Mouse (Mus musculus) left cerebral cortex, adult 9 months (tissue): ENCODE measurements around the gene Stk11ip.

Experiments
- DNase-seq, 2 experiments: peaks; one replicate each; pipeline ENCODE4 v3.0.0; 2022; ENCODE audit warnings: low spot score in 2 of 2

Gene Stk11ip

DNA sequence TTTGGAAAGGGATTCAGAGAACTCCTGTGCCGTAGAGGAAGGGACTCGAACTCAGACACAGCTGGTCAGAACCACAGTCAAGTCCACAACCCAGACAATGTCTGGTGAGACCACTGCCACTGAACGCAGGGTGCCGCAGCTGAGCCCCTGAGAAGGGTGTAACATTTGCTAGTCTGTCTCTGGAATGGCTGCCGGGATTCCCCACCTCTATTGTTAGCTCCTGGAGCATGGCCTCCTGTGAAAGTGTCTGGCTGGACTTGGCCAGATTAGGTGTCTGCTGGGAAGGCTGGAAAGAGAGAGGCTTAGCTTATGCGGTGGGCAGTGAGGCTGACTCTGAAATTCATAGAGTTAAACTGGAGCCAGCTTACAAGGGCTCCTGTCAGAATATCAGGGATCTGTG is 49.1 kb downstream of the Stk11ip start:
- no peak for DNase-seq

DNA sequence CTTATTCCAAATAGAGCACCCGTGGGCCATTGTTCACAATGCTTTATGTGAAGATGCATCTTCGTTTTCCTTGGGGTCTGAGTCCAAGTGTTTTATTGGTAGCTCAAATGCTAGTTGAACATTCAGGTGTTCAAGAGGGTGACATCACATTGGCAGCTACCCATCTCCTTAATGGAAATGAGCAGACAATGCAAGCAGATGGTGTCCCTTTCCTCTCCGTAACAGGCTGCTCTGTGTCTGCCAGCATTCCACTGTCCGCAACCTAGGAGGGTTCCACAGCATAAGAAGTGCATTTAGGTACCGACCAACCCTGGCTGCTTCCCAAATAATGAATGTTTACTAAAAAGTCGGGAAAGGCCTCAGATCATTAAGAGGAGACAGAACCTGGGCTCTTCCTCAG is 51.4 kb downstream of the Stk11ip start:
- DNase-seq: no peak

DNA sequence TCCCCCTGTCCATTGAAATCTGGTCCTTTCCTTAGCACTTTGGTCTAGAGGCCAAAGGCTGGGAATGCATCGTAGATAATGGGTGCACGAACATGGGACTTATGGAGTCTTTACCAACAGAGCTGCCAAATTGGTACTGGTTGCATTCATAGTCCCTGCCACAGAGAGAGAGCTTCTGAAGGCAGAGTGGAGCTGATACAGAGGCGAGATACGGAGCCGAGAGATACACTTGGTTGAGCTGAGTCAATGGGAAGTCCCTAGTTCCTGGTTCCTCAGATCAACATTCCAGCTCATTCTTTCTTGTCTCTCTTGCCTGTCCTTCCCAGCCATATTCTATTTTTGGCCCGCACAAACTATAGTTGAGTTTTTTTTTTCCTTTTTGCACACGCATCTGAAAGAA is 52.4 kb downstream of the Stk11ip start:
- DNase-seq: no peak

DNA sequence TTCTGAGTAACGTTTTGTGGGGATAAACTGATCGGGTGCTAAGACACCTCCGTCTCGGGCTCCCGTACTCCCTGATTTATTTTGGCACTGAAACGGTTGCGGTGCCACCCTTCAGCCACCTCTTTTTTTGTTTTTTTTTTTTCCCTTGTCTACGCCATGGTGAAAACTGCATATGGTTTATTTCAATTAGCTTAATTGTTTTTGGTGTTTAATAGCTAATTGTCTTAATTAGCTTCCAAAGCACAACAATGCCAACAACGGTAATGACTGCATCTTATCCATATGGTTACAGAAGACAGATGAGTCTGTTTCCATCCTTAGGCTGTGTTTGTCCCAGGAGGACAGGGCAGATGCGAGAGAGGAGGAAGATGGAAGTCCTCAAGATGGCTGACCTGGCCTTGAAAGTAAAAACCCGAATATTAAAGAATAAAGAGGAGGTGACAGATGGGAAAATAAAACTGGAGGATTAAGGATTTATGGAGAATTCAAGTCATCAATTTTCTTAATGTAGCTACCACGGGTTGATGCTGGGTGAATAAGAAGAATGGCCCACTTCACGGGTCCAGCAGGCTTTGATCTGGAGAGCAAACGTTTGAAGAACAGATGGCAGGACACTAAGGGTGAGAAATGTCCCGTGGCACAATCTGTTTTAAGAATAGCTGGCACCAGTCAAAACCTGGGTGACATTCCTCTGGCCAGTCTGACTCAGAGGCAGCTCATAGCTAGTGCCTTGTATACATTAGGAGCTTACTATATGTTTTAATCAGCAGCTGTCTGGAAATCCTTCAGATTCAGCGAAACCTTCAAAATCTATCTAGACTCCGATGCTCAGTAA is 53.4 kb downstream of the Stk11ip start:
- DNase-seq: no peak

DNA sequence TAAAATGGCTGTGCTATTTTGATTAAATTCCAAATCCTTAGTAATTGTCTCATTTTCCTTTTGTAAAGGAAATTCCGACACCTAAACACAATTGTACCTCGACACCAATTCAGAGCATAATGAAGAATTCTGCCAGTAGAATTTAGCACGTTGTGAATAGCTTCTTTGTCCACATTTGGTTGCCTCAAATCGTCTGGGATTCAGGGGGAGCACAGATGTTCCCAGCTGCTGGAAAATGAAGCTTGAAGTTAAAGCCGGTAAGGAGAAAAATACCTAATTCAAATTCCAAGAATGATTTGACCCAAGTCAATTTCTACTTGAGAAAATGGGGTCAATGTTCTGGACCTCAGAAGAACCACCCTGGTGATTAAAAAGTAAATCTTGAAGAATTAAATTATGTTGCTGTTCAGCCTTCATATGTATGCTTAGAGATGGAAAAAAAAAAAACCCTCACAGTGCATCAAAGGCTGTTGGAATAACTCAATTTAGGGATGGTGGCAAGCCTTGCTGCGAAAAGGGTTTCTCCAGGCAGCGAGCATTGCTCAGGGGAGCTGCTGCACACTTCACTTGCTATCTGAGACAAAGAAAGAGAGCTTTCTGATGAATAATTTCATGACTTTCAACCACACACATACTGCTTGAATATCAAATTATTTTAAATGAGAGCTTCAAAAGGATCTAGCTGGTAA is 60.8 kb downstream of the Stk11ip start:
- no peak for DNase-seq

DNA sequence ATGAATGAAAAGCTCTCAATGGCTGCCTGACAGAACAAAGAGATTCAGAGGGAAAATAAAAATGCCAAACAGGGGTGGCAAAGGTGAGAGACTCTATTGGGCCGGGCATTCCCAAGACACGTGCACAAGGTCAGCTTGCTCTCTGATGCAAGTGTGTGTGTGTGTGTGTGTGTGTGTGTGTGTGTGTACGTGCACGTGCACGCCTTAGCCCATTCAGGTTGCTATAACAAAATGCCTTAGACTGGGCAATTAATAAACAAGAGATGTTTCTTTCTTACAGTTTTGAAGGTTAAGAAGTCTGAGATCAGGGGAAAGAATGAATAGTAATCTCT is 61.3 kb downstream of the Stk11ip start:
- no peak for DNase-seq

DNA sequence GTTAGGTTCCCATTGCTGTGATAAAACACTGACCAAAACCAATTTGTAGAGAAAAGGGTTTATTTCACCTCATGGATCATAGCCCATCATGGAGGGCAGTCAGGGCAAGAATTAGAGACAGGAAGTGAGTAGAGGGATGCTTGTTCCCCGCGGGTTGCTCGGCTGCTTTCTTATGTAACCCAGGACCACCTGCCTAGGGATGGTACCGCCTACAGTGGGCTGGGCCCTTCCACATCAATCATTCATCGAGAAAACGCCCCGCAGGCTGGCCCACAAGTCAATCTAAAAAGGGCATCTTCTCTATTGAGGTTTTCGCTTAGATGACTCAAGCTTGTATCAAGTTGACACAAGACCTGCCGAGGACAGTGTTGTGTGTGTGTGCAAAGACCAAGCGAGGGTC is 61.7 kb downstream of the Stk11ip start:
- DNase-seq: no peak

DNA sequence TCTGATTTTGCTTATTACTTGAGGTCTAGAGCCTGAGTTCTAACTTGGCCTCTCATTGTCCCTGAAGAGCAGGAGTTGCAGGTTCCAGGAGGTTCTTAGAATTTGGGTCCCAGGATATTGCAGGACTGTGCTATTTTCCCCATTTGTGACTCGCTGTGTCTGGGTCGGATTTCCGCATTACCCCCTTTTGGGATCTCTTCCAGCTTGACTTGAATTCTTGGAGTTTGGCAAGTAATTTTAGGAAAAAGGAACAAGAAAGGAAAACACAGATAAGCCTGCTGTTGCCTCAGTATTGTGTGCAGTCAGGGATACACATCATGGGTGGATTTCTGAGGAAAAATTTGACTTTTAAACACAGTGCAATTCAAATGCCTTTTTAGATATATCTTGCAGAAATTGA is 65.5 kb downstream of the Stk11ip start:
- no peak for DNase-seq
